Mouse (Mus musculus) hindbrain, postnatal 0 days (tissue): ENCODE measurements at regions not wholly inside any gene's neighbourhood (a gene's known extent, or its start where the extent isn't known, plus 50 kb on each side); places are given as distances from the start of the nearest gene placed in this dataset.

ENCODE experiments used
- ATAC-seq: fragments of 200-750 bp; cut with Nextera tagmentation; 2 replicates; pipeline ENCODE4 v1.8.0; 2017; ENCODE audit warnings: mild to moderate bottlenecking, moderate TSS enrichment, moderate library complexity
- DNase-seq: peaks from one replicate; pipeline ENCODE4 v3.0.0-alpha.2; 2015; ENCODE audit warnings: low spot score
- H3K27ac ChIP-seq: fragments of 300-500 bp; sonication (generic); 2 replicates; pipeline ENCODE4 v1.5.1; 2014; ENCODE audit warnings: mild to moderate bottlenecking
- H3K27me3 ChIP-seq: fragments of 300-500 bp; sonication (generic); 2 replicates; pipeline ENCODE4 v1.6.1; 2014; ENCODE audit warnings: low read length, mixed read lengths; ENCODE audit not compliant: insufficient read depth
- H3K36me3 ChIP-seq: fragments of 300-500 bp; sonication (generic); 2 replicates; pipeline ENCODE4 v1.6.1; 2014; ENCODE audit warnings: low read length, mixed read lengths; ENCODE audit not compliant: insufficient read depth
- H3K4me1 ChIP-seq: fragments of 300-500 bp; sonication (generic); 2 replicates; pipeline ENCODE4 v1.6.1; 2014; ENCODE audit warnings: antibody characterized with exemption, low read length, mixed read lengths; ENCODE audit not compliant: insufficient read depth
- H3K4me2 ChIP-seq: fragments of 300-500 bp; sonication (generic); 2 replicates; pipeline ENCODE4 v1.6.1; 2014; ENCODE audit warnings: low read depth, mild to moderate bottlenecking, low read length, moderate library complexity, mixed read lengths
- H3K4me3 ChIP-seq: fragments of 300-500 bp; sonication (generic); 2 replicates; pipeline ENCODE4 v1.5.1; 2014; ENCODE audit warnings: low read length
- H3K9ac ChIP-seq: fragments of 300-500 bp; sonication (generic); replicated peaks from 2 replicates; pipeline ENCODE4 v1.6.1; 2014; ENCODE audit warnings: mild to moderate bottlenecking, low read length, moderate library complexity, mixed read lengths
- H3K9me3 ChIP-seq: fragments of 300-500 bp; sonication (generic); 2 replicates; pipeline ENCODE4 v1.6.1; 2016; ENCODE audit warnings: low read length, mixed read lengths
- CTCF ChIP-seq: IDR thresholded peaks from 2 replicates; pipeline ENCODE4 v1.5.1; 2016; ENCODE audit warnings: antibody characterized with exemption, control low read depth, low read depth
- WGBS: fragments of 180-500 bp; shearing (Covaris S2); extraction: QIAGEN DNeasy Blood & Tissue Kit; methylation state at CpG from one replicate; pipeline ENCODE4 v1.1.7; 2014; 5-methylcytosine and 5-hydroxymethylcytosine counted together

- Histone ChIP-seq H3K9me3 (no peaks in the 10 kb centered on the region), H3K4me2 (no peak overlapping the region), H3K4me1 (peaks cover 3% of the 10 kb centered on the region; the same call in 1 of the 2 replicates), H3K9ac (no peak overlapping the region), H3K27ac (no peak overlapping the region), H3K4me3 (no peak overlapping the region), H3K36me3 (no peaks in the 10 kb centered on the region), H3K27me3 (0 out of 2 replicates have a peak, but pooled peaks cover 4% of the 10 kb centered on the region)
- TF ChIP-seq CTCF, result no peak
- no peak for DNase-seq
- 24% methylated on average over 9 of the region's 9 CpGs for WGBS
- ATAC-seq, result no peak
These were observed 228.0 kb downstream of the Gm765 start for GRCm38 (mm10) chr6:98114327-98115134.

- DNase-seq, result peak; percentile 19
- 3% methylated on average over 7 of the region's 7 CpGs for WGBS
- no peaks in the 10 kb centered on the region for H3K9me3 ChIP-seq
- no peaks in the 10 kb centered on the region for H3K36me3 ChIP-seq
- H3K4me2 ChIP-seq, result 0 out of 2 replicates have a peak overlapping the region, but pooled peaks have one; percentile 19
- no peak overlapping the region for H3K4me3 ChIP-seq
- no peak for TF ChIP-seq CTCF
- H3K27me3 ChIP-seq, result 0 out of 2 replicates have a peak, but pooled peaks cover 4% of the 10 kb centered on the region
- H3K9ac ChIP-seq, result no peak overlapping the region
- no peak overlapping the region for H3K27ac ChIP-seq
- no peak for ATAC-seq
- H3K4me1 ChIP-seq, result peaks cover 3% of the 10 kb centered on the region; the same call in 1 of the 2 replicates
These were observed 228.8 kb downstream of the Gm765 start for GRCm38 (mm10) chr6:98113708-98114107.

GRCm38 (mm10) chr6:98112495-98113115, 229.9 kb downstream of the Gm765 start:
- Histone ChIP-seq H3K27ac (no peak overlapping the region), H3K4me3 (no peak overlapping the region), H3K9ac (no peak overlapping the region), H3K36me3 (no peaks in the 10 kb centered on the region), H3K27me3 (0 out of 2 replicates have a peak, but pooled peaks cover 4% of the 10 kb centered on the region), H3K9me3 (no peaks in the 10 kb centered on the region), H3K4me2 (no peak overlapping the region), H3K4me1 (peaks cover 3% of the 10 kb centered on the region; the same call in 1 of the 2 replicates)
- no peak for DNase-seq
- 67% methylated on average over 7 of the region's 7 CpGs for WGBS
- TF ChIP-seq CTCF, result no peak
- ATAC-seq, result no peak

- peak; percentile 51 for TF ChIP-seq CTCF
- 51% methylated on average over 5 of the region's 5 CpGs for WGBS
- Histone ChIP-seq H3K4me1 (no peaks in the 10 kb centered on the region), H3K4me2 (no peak overlapping the region), H3K27me3 (no peaks in the 10 kb centered on the region), H3K36me3 (no peaks in the 10 kb centered on the region), H3K9me3 (no peaks in the 10 kb centered on the region), H3K4me3 (no peak overlapping the region), H3K27ac (no peak overlapping the region), H3K9ac (no peak overlapping the region)
- ATAC-seq, result no peak
- peak; percentile 39 for DNase-seq
These were observed 235.4 kb downstream of the Gm765 start for GRCm38 (mm10) chr6:98107123-98107522.

GRCm38 (mm10) chr6:98105280-98106090, 237.1 kb downstream of the Gm765 start:
- H3K4me1 ChIP-seq, result no peaks in the 10 kb centered on the region
- TF ChIP-seq CTCF, result peak; percentile 91
- H3K36me3 ChIP-seq, result no peaks in the 10 kb centered on the region
- H3K27ac ChIP-seq, result no peak overlapping the region
- ATAC-seq, result no peak
- peak overlapping the region; percentile 52 for H3K4me2 ChIP-seq
- H3K4me3 ChIP-seq, result peak overlapping the region; percentile 23
- 0 out of 2 replicates have a peak overlapping the region, but pooled peaks have one; percentile 13 for H3K9ac ChIP-seq
- H3K9me3 ChIP-seq, result no peaks in the 10 kb centered on the region
- WGBS, result 45% methylated on average over 18 of the region's 18 CpGs
- H3K27me3 ChIP-seq, result no peaks in the 10 kb centered on the region
- DNase-seq, result peak; percentile 90

GRCm38 (mm10) chr6:98104432-98104831, 238.1 kb downstream of the Gm765 start:
- peak; percentile 26; the same call in 1 of the 2 replicates for TF ChIP-seq CTCF
- no peak overlapping the region for H3K4me3 ChIP-seq
- no peaks in the 10 kb centered on the region for H3K27me3 ChIP-seq
- DNase-seq (no peak), ATAC-seq (no peak)
- H3K4me2 ChIP-seq, result no peak overlapping the region
- H3K36me3 ChIP-seq, result no peaks in the 10 kb centered on the region
- WGBS, result 48% methylated on average over 3 of the region's 3 CpGs
- H3K4me1 ChIP-seq, result no peaks in the 10 kb centered on the region
- H3K9ac ChIP-seq, result no peak overlapping the region
- H3K9me3 ChIP-seq, result no peaks in the 10 kb centered on the region
- no peak overlapping the region for H3K27ac ChIP-seq
